Mouse (Mus musculus) limb, embryonic 13.5 days (tissue): ENCODE data around the gene Nup210. TPM values are rescaled to one million over a fixed set of nuclear protein-coding genes. Genes with fewer than 3 reads are reported as not detected.

Experiments used
- ATAC-seq: fragments of 200-750 bp; cut with Nextera tagmentation; 2 replicates; pipeline ENCODE4 v1.8.0; 2017; ENCODE audit warnings: low read depth, moderate number of reproducible peaks, moderate TSS enrichment; ENCODE audit not compliant: low FRiP score
- H3K27ac ChIP-seq: fragments of 300-500 bp; sonication (generic); 2 replicates; pipeline ENCODE4 v1.5.1; 2015; ENCODE audit warnings: inconsistent platforms, mild to moderate bottlenecking, moderate library complexity
- H3K27me3 ChIP-seq: fragments of 300-500 bp; sonication (generic); 2 replicates; pipeline ENCODE4 v1.6.1; 2015; ENCODE audit warnings: mild to moderate bottlenecking, inconsistent platforms
- H3K36me3 ChIP-seq: fragments of 300-500 bp; sonication (generic); 2 replicates; pipeline ENCODE4 v1.6.1; 2015; ENCODE audit warnings: inconsistent platforms, mild to moderate bottlenecking, moderate library complexity
- H3K4me1 ChIP-seq: fragments of 300-500 bp; sonication (generic); 2 replicates; pipeline ENCODE4 v1.6.1; 2015; ENCODE audit warnings: inconsistent platforms
- H3K4me2 ChIP-seq: fragments of 300-500 bp; sonication (generic); replicated peaks from 2 replicates; pipeline ENCODE4 v1.6.1; 2015; ENCODE audit warnings: inconsistent platforms, mild to moderate bottlenecking, moderate library complexity
- H3K4me3 ChIP-seq: fragments of 300-500 bp; sonication (generic); 2 replicates; pipeline ENCODE4 v1.5.1; 2015; ENCODE audit warnings: moderate library complexity, mild to moderate bottlenecking, inconsistent platforms
- H3K9ac ChIP-seq: fragments of 300-500 bp; sonication (generic); 2 replicates; pipeline ENCODE4 v1.6.1; 2015; ENCODE audit warnings: mild to moderate bottlenecking, inconsistent platforms
- H3K9me3 ChIP-seq: fragments of 300-500 bp; sonication (generic); 2 replicates; pipeline ENCODE4 v1.6.1; 2016; ENCODE audit warnings: inconsistent platforms
- WGBS: fragments of 180-500 bp; shearing (Covaris S2); methylation state at CpG from one replicate; pipeline ENCODE4 v1.1.7; 2015; 5-methylcytosine and 5-hydroxymethylcytosine counted together
- polyA plus RNA-seq: library from polyadenylated mRNA; unstranded; fragments of >200 nt; fragmentation: Nextera tagmentation; extraction: Ambion mirVana; gene quantifications from 2 replicates; pipeline ENCODE4 v1.2.1, GENCODE M21; 2015

Nup210 gene
- polyA plus RNA-seq, 1 experiment from 2014 or later = 7.8 TPM

GRCm38 (mm10) chr6:91095072-91095601, 21.5 kb downstream of the Nup210 start:
- Histone ChIP-seq H3K27ac (no peak overlapping the region), H3K9ac (no peak overlapping the region), H3K27me3 (no peaks in the 10 kb centered on the region), H3K4me3 (no peak overlapping the region), H3K36me3 (0 out of 2 replicates have a peak, but pooled peaks cover 5% of the 10 kb centered on the region), H3K4me2 (no peak overlapping the region), H3K9me3 (no peaks in the 10 kb centered on the region), H3K4me1 (peaks cover 9% of the 10 kb centered on the region)
- 91% methylated on average over 2 of the region's 2 CpGs for WGBS
- no peak for ATAC-seq

GRCm38 (mm10) chr6:91092216-91092899, 24.3 kb downstream of the Nup210 start:
- H3K9ac ChIP-seq = no peak overlapping the region
- H3K4me1 ChIP-seq = peaks cover 9% of the 10 kb centered on the region
- peak; percentile 59; the same call in 1 of the 2 replicates for ATAC-seq
- WGBS = 47% methylated on average over 10 of the region's 10 CpGs
- no peaks in the 10 kb centered on the region for H3K27me3 ChIP-seq
- no peaks in the 10 kb centered on the region for H3K9me3 ChIP-seq
- H3K4me3 ChIP-seq = no peak overlapping the region
- H3K36me3 ChIP-seq = 0 out of 2 replicates have a peak, but pooled peaks cover 5% of the 10 kb centered on the region
- H3K27ac ChIP-seq = peak overlapping the region; percentile 34; the same call in 1 of the 2 replicates
- no peak overlapping the region for H3K4me2 ChIP-seq

GRCm38 (mm10) chr6:91085114-91085892, 31.3 kb downstream of the Nup210 start:
- Histone ChIP-seq H3K27me3 (no peaks in the 10 kb centered on the region), H3K4me1 (no peaks in the 10 kb centered on the region), H3K36me3 (no peaks in the 10 kb centered on the region), H3K9ac (no peak overlapping the region), H3K27ac (no peak overlapping the region), H3K9me3 (no peaks in the 10 kb centered on the region), H3K4me2 (no peak overlapping the region), H3K4me3 (no peak overlapping the region)
- no peak for ATAC-seq
- 74% methylated on average over 5 of the region's 5 CpGs for WGBS

- no peak for ATAC-seq
- Histone ChIP-seq H3K36me3 (no peaks in the 10 kb centered on the region), H3K27me3 (no peaks in the 10 kb centered on the region), H3K4me3 (no peak overlapping the region), H3K4me2 (no peak overlapping the region), H3K9ac (no peak overlapping the region), H3K27ac (no peak overlapping the region), H3K4me1 (peaks cover 15% of the 10 kb centered on the region), H3K9me3 (no peaks in the 10 kb centered on the region)
- WGBS = 42% methylated on average over 1 of the region's 1 CpGs
These were observed 36.6 kb downstream of the Nup210 start for GRCm38 (mm10) chr6:91080033-91080432.

- Histone ChIP-seq H3K4me2 (no peak overlapping the region), H3K27me3 (no peaks in the 10 kb centered on the region), H3K27ac (no peak overlapping the region), H3K9ac (no peak overlapping the region), H3K4me1 (peaks cover 15% of the 10 kb centered on the region), H3K9me3 (no peaks in the 10 kb centered on the region), H3K36me3 (no peaks in the 10 kb centered on the region; the same call in 1 of the 2 replicates), H3K4me3 (no peak overlapping the region)
- ATAC-seq = peak; percentile 78; the same call in 1 of the 2 replicates
- WGBS = 60% methylated on average over 9 of the region's 9 CpGs
These were observed 40.4 kb downstream of the Nup210 start for GRCm38 (mm10) chr6:91076249-91076648.

- WGBS = 44% methylated on average over 1 of the region's 1 CpGs
- H3K4me3 ChIP-seq = no peak overlapping the region
These were observed 48.1 kb downstream of the Nup210 start for GRCm38 (mm10) chr6:91068511-91068910.

GRCm38 (mm10) chr6:91067048-91067447, 49.6 kb downstream of the Nup210 start:
- Histone ChIP-seq H3K36me3 (no peaks in the 10 kb centered on the region), H3K4me3 (no peak overlapping the region), H3K9ac (no peak overlapping the region), H3K27ac (no peak overlapping the region), H3K4me1 (no peaks in the 10 kb centered on the region), H3K9me3 (no peaks in the 10 kb centered on the region), H3K4me2 (no peak overlapping the region), H3K27me3 (no peaks in the 10 kb centered on the region)
- WGBS = 88% methylated on average over 3 of the region's 3 CpGs
- ATAC-seq = no peak

More at GRCm38 (mm10) chr6:91068511-91068910, 48.1 kb downstream of the Nup210 start:
- no peak overlapping the region for H3K4me2 ChIP-seq
- H3K9ac ChIP-seq = no peak overlapping the region
- no peaks in the 10 kb centered on the region for H3K27me3 ChIP-seq
- no peaks in the 10 kb centered on the region; the same call in 1 of the 2 replicates for H3K36me3 ChIP-seq
- H3K9me3 ChIP-seq = no peaks in the 10 kb centered on the region
- H3K27ac ChIP-seq = no peak overlapping the region
- ATAC-seq = no peak
- H3K4me1 ChIP-seq = no peaks in the 10 kb centered on the region

- H3K4me1 ChIP-seq = peaks cover 16% of the 10 kb centered on the region; the same call in 1 of the 2 replicates
- H3K27me3 ChIP-seq = no peaks in the 10 kb centered on the region
- H3K27ac ChIP-seq = no peak overlapping the region
- no peak overlapping the region for H3K4me2 ChIP-seq
- H3K9ac ChIP-seq = no peak overlapping the region
- WGBS = 88% methylated on average over 2 of the region's 2 CpGs
- H3K4me3 ChIP-seq = no peak overlapping the region
- H3K9me3 ChIP-seq = no peaks in the 10 kb centered on the region
- H3K36me3 ChIP-seq = no peaks in the 10 kb centered on the region
- ATAC-seq = no peak
These were observed 55.3 kb downstream of the Nup210 start for GRCm38 (mm10) chr6:91061296-91061695.

- Histone ChIP-seq H3K9me3 (no peaks in the 10 kb centered on the region), H3K27ac (no peak overlapping the region), H3K27me3 (no peaks in the 10 kb centered on the region), H3K36me3 (no peaks in the 10 kb centered on the region), H3K4me1 (peaks cover 16% of the 10 kb centered on the region; the same call in 1 of the 2 replicates), H3K9ac (no peak overlapping the region; the same call in 1 of the 2 replicates), H3K4me3 (no peak overlapping the region), H3K4me2 (no peak overlapping the region)
- 47% methylated on average over 2 of the region's 2 CpGs for WGBS
- ATAC-seq = no peak
These were observed 56.9 kb downstream of the Nup210 start for GRCm38 (mm10) chr6:91059711-91060110.

- no peak overlapping the region for H3K27ac ChIP-seq
- H3K36me3 ChIP-seq = no peaks in the 10 kb centered on the region
- ATAC-seq = peak; percentile 44; the same call in 1 of the 2 replicates
- no peaks in the 10 kb centered on the region for H3K27me3 ChIP-seq
- no peak overlapping the region for H3K4me2 ChIP-seq
- no peak overlapping the region for H3K9ac ChIP-seq
- H3K4me1 ChIP-seq = peaks cover 16% of the 10 kb centered on the region; the same call in 1 of the 2 replicates
- 76% methylated on average over 2 of the region's 2 CpGs for WGBS
- no peak overlapping the region for H3K4me3 ChIP-seq
- H3K9me3 ChIP-seq = no peaks in the 10 kb centered on the region
These were observed 58.6 kb downstream of the Nup210 start for GRCm38 (mm10) chr6:91057989-91058388.

GRCm38 (mm10) chr6:91056348-91056747, 60.3 kb downstream of the Nup210 start:
- Histone ChIP-seq H3K4me2 (no peak overlapping the region), H3K36me3 (no peaks in the 10 kb centered on the region), H3K27ac (no peak overlapping the region), H3K9ac (no peak overlapping the region), H3K4me1 (peaks cover 16% of the 10 kb centered on the region; the same call in 1 of the 2 replicates), H3K9me3 (no peaks in the 10 kb centered on the region), H3K4me3 (no peak overlapping the region), H3K27me3 (no peaks in the 10 kb centered on the region)
- ATAC-seq = no peak

- ATAC-seq = no peak
- Histone ChIP-seq H3K36me3 (no peaks in the 10 kb centered on the region), H3K9me3 (no peaks in the 10 kb centered on the region), H3K4me3 (no peak overlapping the region), H3K9ac (no peak overlapping the region), H3K4me2 (no peak overlapping the region), H3K4me1 (peaks cover 6% of the 10 kb centered on the region; the same call in 1 of the 2 replicates), H3K27ac (no peak overlapping the region), H3K27me3 (no peaks in the 10 kb centered on the region)
- WGBS = 91% methylated on average over 4 of the region's 4 CpGs
These were observed 64.1 kb downstream of the Nup210 start for GRCm38 (mm10) chr6:91052572-91052971.
